Mouse (Mus musculus) midbrain, embryonic 12.5 days (tissue): ENCODE results near the gene Bex1. TPM values are rescaled to one million over a fixed set of nuclear protein-coding genes. Genes with fewer than 3 reads are reported as not detected.
"Not testable (repeated sequence)": the region's sequence is repeated elsewhere in the genome, so short reads cannot be mapped to it uniquely, and the experiment has no call there.

Source experiments
- ATAC-seq: fragments of 200-750 bp; cut with Nextera tagmentation; 2 replicates; pipeline ENCODE4 v1.8.0; 2017; ENCODE audit warnings: low read depth, moderate TSS enrichment, moderate library complexity; ENCODE audit not compliant: low FRiP score
- H3K27ac ChIP-seq: fragments of 300-500 bp; sonication (generic); replicated peaks from 2 replicates; pipeline ENCODE4 v1.5.1; 2016; ENCODE audit warnings: mild to moderate bottlenecking
- H3K27me3 ChIP-seq: fragments of 300-500 bp; sonication (generic); 2 replicates; pipeline ENCODE4 v1.6.1; 2016; ENCODE audit warnings: mild to moderate bottlenecking
- H3K36me3 ChIP-seq: fragments of 300-500 bp; sonication (generic); 2 replicates; pipeline ENCODE4 v1.6.1; 2016
- H3K4me1 ChIP-seq: fragments of 300-500 bp; sonication (generic); 2 replicates; pipeline ENCODE4 v1.6.1; 2016
- H3K4me2 ChIP-seq: fragments of 300-500 bp; sonication (generic); replicated peaks from 2 replicates; pipeline ENCODE4 v1.6.1; 2016; ENCODE audit warnings: mild to moderate bottlenecking, moderate library complexity
- H3K4me3 ChIP-seq: fragments of 300-500 bp; sonication (generic); 2 replicates; pipeline ENCODE4 v1.5.1; 2016; ENCODE audit warnings: mild to moderate bottlenecking
- H3K9ac ChIP-seq: fragments of 300-500 bp; sonication (generic); replicated peaks from 2 replicates; pipeline ENCODE4 v1.6.1; 2016; ENCODE audit warnings: mild to moderate bottlenecking, moderate library complexity
- H3K9me3 ChIP-seq: fragments of 300-500 bp; sonication (generic); 2 replicates; pipeline ENCODE4 v1.6.1; 2016; ENCODE audit warnings: mild to moderate bottlenecking
- whole genome bisulfite sequencing: fragments of 180-500 bp; shearing (Covaris S2); methylation state at CpG from one replicate; pipeline ENCODE4 v1.1.7; 2016; 5-methylcytosine and 5-hydroxymethylcytosine counted together
- polyA plus RNA-seq: library from polyadenylated mRNA; unstranded; fragments of >200 nt; fragmentation: Nextera tagmentation; extraction: Ambion mirVana; gene quantifications from 2 replicates; pipeline ENCODE4 v1.2.1, GENCODE M21; 2016

Bex1 gene
- 112 and 115 TPM in 2 replicates for polyA plus RNA-seq

DNA sequence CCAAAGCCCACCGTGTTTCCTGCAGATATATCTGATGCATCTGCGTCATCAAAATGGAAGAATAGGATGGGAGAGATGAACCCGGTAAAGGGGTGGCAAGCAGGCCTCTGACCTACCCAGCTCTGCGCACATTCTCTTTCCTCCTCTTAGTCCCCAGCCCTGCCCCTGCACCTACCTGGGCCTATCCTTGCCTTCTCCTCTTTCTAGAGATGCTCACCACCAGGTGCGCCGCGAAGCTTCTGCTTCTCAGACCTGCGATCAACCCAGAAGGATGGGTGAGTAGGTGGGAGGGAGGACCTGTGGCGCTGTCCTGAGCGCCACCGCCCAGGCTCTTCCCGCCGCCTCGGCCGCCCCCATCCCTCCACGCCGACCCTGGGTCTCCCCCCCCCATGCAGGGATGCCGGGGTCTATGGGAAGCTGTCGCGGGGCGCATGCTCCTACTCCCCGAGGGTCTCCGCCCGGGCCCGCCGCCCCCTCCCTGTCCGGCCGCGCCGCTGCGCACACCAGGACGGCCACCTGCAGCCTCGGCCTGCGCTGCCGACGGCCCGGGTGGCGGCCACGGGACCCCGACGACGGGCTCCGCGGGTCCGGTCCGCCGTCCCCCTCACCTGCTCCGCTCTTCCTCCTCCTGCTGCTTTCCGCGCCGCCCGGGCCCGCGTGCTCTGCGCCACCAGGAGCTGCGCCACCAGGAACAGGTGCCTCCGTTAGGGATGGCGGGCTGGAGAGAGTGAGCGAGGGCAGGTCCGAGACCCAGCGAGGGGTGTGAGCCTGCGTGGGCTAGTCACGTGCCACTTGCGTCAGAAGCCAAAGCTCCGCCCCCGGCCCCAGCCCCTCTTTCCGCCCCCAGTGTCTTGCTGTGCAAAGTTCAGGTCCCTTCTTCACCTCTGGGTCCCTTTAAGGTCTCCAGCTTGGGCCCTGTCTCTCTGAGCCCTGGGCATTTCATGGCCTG, at the start of gene Bex1, which contains the start of gene Tceal7:
TSS of gene Bex1 (minus strand) at position 785 of the 949 bp plus-strand sequence.
TSS of gene Tceal7 (plus strand) at position 51 of the 949 bp plus-strand sequence.
- not testable (repeated sequence) for H3K27me3 ChIP-seq, H3K4me1 ChIP-seq, H3K9me3 ChIP-seq, H3K36me3 ChIP-seq, H3K27ac ChIP-seq
- 39% methylated on average over 20 of the region's 67 CpGs for WGBS
- H3K9ac ChIP-seq, result peak within 1 kb of the TSS; percentile 51; the same call in 1 of the 2 replicates
- H3K4me3 ChIP-seq, result peak within 1 kb of the TSS; percentile 44
- H3K4me2 ChIP-seq, result peak within 1 kb of the TSS; percentile 49
- peak; percentile 92 for ATAC-seq

DNA sequence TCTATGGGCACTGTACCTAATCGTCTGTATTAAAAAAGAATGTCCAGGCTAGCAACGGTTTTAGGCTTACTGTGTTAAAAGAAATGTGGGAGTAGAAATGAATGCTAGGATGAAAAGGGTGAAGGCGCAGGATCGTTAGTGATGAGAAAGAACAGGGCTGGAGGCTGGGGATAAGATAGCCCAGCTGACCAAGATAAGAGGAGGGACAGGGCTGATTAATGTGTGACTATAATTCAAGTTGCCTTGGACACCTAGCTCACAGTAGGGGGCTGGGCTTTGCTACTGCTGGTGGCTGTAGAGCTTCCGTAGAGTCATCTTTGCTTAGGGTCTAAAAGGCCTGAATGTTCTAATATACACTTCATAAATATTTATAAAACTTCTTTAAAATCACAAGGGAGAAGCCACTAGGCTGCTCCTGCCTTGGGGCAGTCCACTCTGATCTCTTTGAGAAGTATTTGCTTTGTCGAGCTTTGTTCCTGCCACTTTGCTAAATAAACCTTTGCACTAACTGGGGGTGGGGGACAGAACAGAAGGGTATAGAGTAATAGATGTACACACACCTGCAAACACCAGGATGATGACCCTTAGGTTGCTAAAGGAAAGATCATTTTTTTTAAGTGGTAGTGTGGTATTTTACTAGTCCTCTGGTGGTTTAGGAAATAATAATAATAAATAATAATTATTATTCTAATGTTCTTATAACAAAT, 36.9 kb upstream of the Bex1 start:
- no peak for ATAC-seq
- H3K4me3 ChIP-seq, result no peak overlapping the region
- no peaks in the 10 kb centered on the region for H3K9me3 ChIP-seq
- no peaks in the 10 kb centered on the region for H3K36me3 ChIP-seq
- no peaks in the 10 kb centered on the region for H3K4me1 ChIP-seq
- 65% methylated on average over 6 of the region's 6 CpGs for WGBS
- no peak overlapping the region for H3K27ac ChIP-seq
- no peak overlapping the region for H3K4me2 ChIP-seq
- H3K27me3 ChIP-seq, result no peaks in the 10 kb centered on the region
- H3K9ac ChIP-seq, result no peak overlapping the region

DNA sequence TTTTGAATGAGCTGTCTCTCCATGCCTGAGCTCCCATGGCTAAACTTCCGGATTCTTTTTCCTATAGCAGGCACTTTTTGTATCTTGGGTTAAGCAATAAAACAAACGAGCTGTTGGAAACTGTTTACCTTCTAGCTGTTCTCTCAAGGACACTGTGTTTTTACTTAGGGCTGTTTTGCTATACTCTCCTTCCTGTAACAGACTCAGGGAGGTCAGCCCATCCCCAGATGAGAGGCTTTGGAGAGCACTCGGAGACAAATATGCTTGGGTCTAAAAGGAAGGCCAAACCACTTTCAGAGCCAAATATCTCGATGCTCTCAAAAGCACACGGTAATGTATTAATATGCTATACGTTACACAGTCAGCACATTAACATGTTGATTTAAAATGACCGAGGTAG, 34.4 kb upstream of the Bex1 start:
- Histone ChIP-seq H3K27ac (no peak overlapping the region), H3K4me1 (no peaks in the 10 kb centered on the region), H3K4me2 (no peak overlapping the region), H3K36me3 (no peaks in the 10 kb centered on the region), H3K4me3 (no peak overlapping the region), H3K9ac (no peak overlapping the region), H3K9me3 (no peaks in the 10 kb centered on the region), H3K27me3 (no peaks in the 10 kb centered on the region)
- WGBS, result 84% methylated on average over 7 of the region's 7 CpGs
- no peak for ATAC-seq

- H3K9me3 ChIP-seq, result no peaks in the 10 kb centered on the region
- no peak overlapping the region for H3K27ac ChIP-seq
Observed at GRCm38 (mm10) chrX:136248811-136249210, 33.5 kb upstream of the Bex1 start.

DNA sequence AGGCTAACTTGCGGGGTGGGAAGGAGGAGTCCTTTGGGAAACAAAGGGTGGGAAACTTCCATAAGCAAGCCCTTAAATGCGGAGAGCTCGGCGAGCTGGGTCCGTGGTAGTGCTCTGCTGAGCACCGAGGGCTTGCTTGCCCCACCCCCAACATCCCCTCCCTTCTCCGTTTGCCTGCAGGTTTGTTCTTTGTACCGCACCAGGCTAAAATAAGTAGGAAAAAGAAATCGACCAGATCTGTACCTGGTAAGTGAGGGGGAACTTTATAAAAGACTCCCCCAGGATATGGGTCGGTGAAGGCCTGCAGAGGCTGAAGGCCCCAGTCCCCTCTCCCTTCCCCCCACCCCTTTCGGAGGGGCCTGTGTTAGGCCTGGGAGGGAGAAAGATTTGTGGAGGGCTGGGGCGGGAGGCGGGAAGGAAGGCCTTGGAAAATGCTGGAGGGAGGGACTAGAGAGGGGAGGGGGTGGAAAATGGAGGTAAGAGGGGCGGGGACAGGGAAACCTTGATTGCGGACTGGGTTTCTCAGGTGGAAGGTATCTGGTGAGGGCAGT, 30.3 kb upstream of the Bex1 start:
- 26% methylated on average over 13 of the region's 15 CpGs for WGBS
- no peaks in the 10 kb centered on the region for H3K9me3 ChIP-seq
- peak overlapping the region; percentile 56 for H3K4me3 ChIP-seq
- H3K27me3 ChIP-seq, result no peaks in the 10 kb centered on the region
- peak overlapping the region; percentile 69 for H3K9ac ChIP-seq
- H3K4me2 ChIP-seq, result peak overlapping the region; percentile 55
- H3K4me1 ChIP-seq, result no peaks in the 10 kb centered on the region
- peak overlapping the region; percentile 57 for H3K27ac ChIP-seq
- no peaks in the 10 kb centered on the region for H3K36me3 ChIP-seq
- peak; percentile 72 for ATAC-seq

More at GRCm38 (mm10) chrX:136248811-136249210, 33.5 kb upstream of the Bex1 start:
- H3K27me3 ChIP-seq, result no peaks in the 10 kb centered on the region
- ATAC-seq, result no peak
- WGBS, result 88% methylated on average over 6 of the region's 6 CpGs
- H3K4me3 ChIP-seq, result no peak overlapping the region
- H3K36me3 ChIP-seq, result no peaks in the 10 kb centered on the region
- H3K9ac ChIP-seq, result no peak overlapping the region
- no peak overlapping the region for H3K4me2 ChIP-seq
- H3K4me1 ChIP-seq, result no peaks in the 10 kb centered on the region

- peak within 1 kb of the TSS; percentile 69 for H3K9ac ChIP-seq
- no peaks in the 10 kb centered on the region for H3K36me3 ChIP-seq
- WGBS, result 22% methylated on average over 20 of the region's 20 CpGs
- no peaks in the 10 kb centered on the region for H3K4me1 ChIP-seq
- peak within 1 kb of the TSS; percentile 57 for H3K27ac ChIP-seq
- no peaks in the 10 kb centered on the region for H3K27me3 ChIP-seq
- no peaks in the 10 kb centered on the region for H3K9me3 ChIP-seq
- H3K4me2 ChIP-seq, result peak within 1 kb of the TSS; percentile 55
- H3K4me3 ChIP-seq, result peak within 1 kb of the TSS; percentile 56
- ATAC-seq, result peak; percentile 95
Observed at GRCm38 (mm10) chrX:136244574-136245229, 29.4 kb upstream of the Bex1 start, which contains the start of gene Tceal9. Tceal9 (plus strand) TSS chrX:136245079.

DNA sequence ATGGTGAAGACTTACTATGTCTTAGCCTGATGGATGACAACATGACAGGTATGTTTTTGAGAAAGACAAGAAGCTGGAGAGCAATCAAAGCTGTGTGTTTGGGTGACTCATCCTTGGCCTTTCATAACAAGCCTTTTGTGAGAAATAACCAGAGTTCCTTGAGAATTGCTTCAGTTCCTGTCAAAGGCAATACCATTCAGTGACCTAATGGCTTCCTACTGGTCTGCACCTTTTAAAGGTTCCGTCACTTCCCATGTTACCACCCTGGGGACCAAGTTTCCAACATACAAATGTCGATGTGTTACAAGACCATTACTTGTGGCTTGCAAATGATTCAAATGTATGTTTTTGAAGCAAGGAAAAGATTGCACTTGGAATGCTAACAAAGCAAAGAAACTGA, 27.9 kb upstream of the Bex1 start:
- Histone ChIP-seq H3K4me2 (no peak overlapping the region), H3K4me1 (no peaks in the 10 kb centered on the region), H3K9ac (no peak overlapping the region), H3K27ac (no peak overlapping the region), H3K27me3 (no peaks in the 10 kb centered on the region), H3K4me3 (no peak overlapping the region), H3K9me3 (no peaks in the 10 kb centered on the region), H3K36me3 (no peaks in the 10 kb centered on the region)
- 81% methylated on average over 2 of the region's 2 CpGs for WGBS
- ATAC-seq, result no peak

DNA sequence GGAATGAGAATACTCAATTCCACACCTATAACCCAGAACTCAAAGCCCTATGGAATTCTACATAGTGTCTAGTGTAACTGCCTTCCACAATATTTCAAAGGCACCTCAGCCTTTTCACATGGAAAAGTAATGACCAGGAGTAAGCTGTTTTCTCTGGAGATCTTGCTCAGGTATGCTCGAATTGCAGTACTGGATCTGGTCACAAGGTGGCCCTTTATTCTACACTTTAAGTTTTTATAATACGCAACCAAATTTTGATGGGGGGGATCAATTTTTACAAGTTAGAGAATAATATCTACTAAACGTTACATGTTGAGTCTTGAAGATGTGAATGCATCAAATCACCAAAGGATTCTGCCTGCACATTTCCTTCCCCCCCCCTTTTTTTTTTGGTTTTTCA, 22.8 kb upstream of the Bex1 start:
- no peak overlapping the region for H3K27ac ChIP-seq
- no peak overlapping the region for H3K9ac ChIP-seq
- H3K27me3 ChIP-seq, result no peaks in the 10 kb centered on the region
- ATAC-seq, result no peak
- no peaks in the 10 kb centered on the region for H3K9me3 ChIP-seq
- H3K4me2 ChIP-seq, result no peak overlapping the region
- 55% methylated on average over 3 of the region's 3 CpGs for WGBS
- H3K4me3 ChIP-seq, result no peak overlapping the region
- no peaks in the 10 kb centered on the region for H3K4me1 ChIP-seq
- no peaks in the 10 kb centered on the region for H3K36me3 ChIP-seq

DNA sequence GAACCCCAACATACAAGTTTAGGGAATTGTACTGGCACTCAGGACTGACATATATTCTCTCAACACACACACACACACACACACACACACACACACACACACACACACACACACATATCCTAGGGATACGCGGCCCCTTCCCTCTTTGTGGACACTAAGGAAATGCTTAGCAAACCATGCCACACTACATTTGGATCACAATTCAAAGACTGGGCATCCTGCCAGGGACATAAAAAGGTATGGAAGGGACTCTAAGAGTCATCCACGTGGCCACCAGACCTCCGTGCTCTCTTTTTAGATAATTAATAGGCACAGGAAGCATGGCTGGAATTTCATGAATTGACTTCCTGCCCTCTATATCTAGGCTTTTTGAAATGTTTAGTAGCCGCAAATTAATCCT, 12.5 kb upstream of the Bex1 start:
- no peak for ATAC-seq

GRCm38 (mm10) chrX:136223714-136224113, 8.4 kb upstream of the Bex1 start:
- Histone ChIP-seq H3K4me2 (no peak overlapping the region), H3K4me3 (no peak overlapping the region), H3K9me3 (no peaks in the 10 kb centered on the region), H3K4me1 (no peaks in the 10 kb centered on the region), H3K9ac (no peak overlapping the region), H3K27ac (no peak overlapping the region), H3K36me3 (no peaks in the 10 kb centered on the region), H3K27me3 (peaks cover 6% of the 10 kb centered on the region; the same call in 1 of the 2 replicates)
- ATAC-seq, result no peak
- WGBS, result 86% methylated on average over 6 of the region's 6 CpGs

More for the DNA sequence above, 12.5 kb upstream of the Bex1 start:
- no peak overlapping the region for H3K4me3 ChIP-seq
- H3K36me3 ChIP-seq, result no peaks in the 10 kb centered on the region
- no peak overlapping the region for H3K4me2 ChIP-seq
- H3K9ac ChIP-seq, result no peak overlapping the region
- H3K27ac ChIP-seq, result no peak overlapping the region
- no peaks in the 10 kb centered on the region for H3K9me3 ChIP-seq
- H3K27me3 ChIP-seq, result peaks cover 6% of the 10 kb centered on the region; the same call in 1 of the 2 replicates
- H3K4me1 ChIP-seq, result no peaks in the 10 kb centered on the region
- 86% methylated on average over 5 of the region's 5 CpGs for WGBS

DNA sequence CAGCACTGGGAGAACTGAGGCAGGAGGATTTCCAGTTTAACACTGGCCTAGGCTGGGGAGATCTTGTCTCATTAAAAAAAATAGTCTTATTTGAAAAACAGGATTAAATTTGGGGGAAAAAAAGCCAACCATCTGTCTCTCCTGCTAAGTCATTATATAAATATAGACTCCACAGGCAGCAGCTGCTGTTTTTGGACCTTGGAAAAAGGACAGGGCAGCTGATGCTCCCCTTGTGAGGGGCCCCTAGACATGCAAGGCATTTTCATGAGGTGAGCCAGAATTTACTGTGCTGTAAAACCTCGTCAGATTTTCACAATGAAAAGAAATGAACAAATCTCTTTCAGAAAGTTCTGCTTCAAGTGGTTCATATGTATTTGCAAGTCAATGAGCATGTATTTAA, 990 bp upstream of the Bex1 start:
- Histone ChIP-seq H3K9me3 (no peaks in the 10 kb centered on the region), H3K4me2 (no peak overlapping the region), H3K27me3 (no peaks in the 10 kb centered on the region), H3K4me1 (no peaks in the 10 kb centered on the region), H3K27ac (no peak overlapping the region), H3K9ac (no peak overlapping the region), H3K36me3 (no peaks in the 10 kb centered on the region), H3K4me3 (no peak overlapping the region)
- ATAC-seq, result no peak
- WGBS, result 69% methylated on average over 1 of the region's 1 CpGs
